Mouse (Mus musculus): ENCODE results near the gene Odf2. TPM values are rescaled to one million over a fixed set of nuclear protein-coding genes. Genes with fewer than 3 reads are reported as not detected.

The Odf2 gene
- polyA plus RNA-seq, 1 experiment: 37.8 TPM

DNA sequence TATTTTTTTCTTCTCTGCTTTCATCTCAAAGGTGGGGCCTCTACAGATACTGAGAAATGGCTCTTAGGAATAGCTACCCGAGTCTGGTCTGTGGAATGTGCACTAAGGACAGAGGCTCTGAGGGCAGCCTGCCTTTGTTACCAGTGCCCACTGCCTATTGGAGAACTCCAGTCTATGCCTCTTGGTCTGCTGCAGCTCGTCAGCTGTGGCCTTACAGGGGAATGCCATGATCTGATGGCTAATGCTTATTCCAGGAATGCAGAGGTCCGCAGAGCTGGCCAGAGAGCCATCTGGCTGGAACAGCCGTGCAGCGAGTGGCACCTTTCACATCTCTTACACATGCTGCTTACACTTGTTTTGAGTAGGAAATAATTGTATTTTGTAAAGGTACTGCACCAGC, 78.7 kb downstream of the Odf2 start:
- Histone ChIP-seq H3K4me3 (peak overlapping the region; percentile 55), H3K4me2 (ENCODE audit: low read depth) (peak overlapping the region; percentile 95)

DNA sequence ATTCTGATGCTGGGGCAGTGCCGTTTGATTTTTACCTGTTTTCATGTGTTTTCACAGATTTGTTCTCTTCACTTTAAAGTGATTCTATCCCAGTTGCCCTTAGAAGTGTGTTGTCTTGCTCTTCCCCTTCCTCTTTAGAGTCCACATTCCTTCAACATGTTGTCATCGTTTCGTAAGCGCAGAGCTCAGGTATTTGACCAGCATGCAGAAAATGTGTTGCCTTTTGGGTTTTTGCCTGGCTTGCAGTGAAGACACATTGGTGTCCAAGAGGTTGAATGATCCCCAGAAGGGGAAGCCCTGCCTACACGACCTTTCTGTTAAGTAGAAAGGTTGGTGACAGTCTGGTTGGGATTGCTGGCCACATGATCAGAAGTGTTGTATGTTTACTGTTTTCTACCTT, 79.6 kb downstream of the Odf2 start:
- Histone ChIP-seq H3K4me3 (no peak overlapping the region), H3K36me3 (ENCODE audit: control insufficient read depth, insufficient read depth) (no peaks in the 10 kb centered on the region), H3ac (ENCODE audit: control insufficient read depth, insufficient read length) (no peak overlapping the region), H3K79me2 (ENCODE audit: control insufficient read depth, insufficient read depth) (peaks cover 78% of the 10 kb centered on the region), H3K27me3 (ENCODE audit: control insufficient read depth, insufficient read depth, insufficient read length) (no peaks in the 10 kb centered on the region), H3K4me2 (ENCODE audit: low read depth) (peak overlapping the region; percentile 95)
- TF ChIP-seq CEBPB (IDR thresholded peaks at IDR 0.05; ENCODE audit: insufficient read depth, poor library complexity, severe bottlenecking): no peak
- no peak for TF ChIP-seq TCF3 (IDR thresholded peaks at IDR 0.05; ENCODE audit: insufficient read length, low read depth)
- TF ChIP-seq POLR2A (IDR thresholded peaks at IDR 0.05; ENCODE audit: insufficient read length, low read depth): no peak
- TF ChIP-seq SRF (IDR thresholded peaks at IDR 0.05; ENCODE audit: control insufficient read depth, insufficient read length, low read depth): no peak
- no peak for TF ChIP-seq USF1 (IDR thresholded peaks at IDR 0.05; ENCODE audit: low read depth)
- TF ChIP-seq MYOD1 (IDR thresholded peaks at IDR 0.05; ENCODE audit: control insufficient read depth in 1 of 3, insufficient read length in 2 of 3, low read depth in 2 of 3): no peak
- TF ChIP-seq MAX (IDR thresholded peaks at IDR 0.05; ENCODE audit: low read depth): no peak
- TF ChIP-seq E2F4 (IDR thresholded peaks at IDR 0.05; ENCODE audit: insufficient read depth): no peak
- TF ChIP-seq TCF12 (IDR thresholded peaks at IDR 0.05; ENCODE audit: insufficient read depth, poor library complexity, severe bottlenecking): no peak
- TF ChIP-seq POLR2AphosphoS2 (IDR thresholded peaks at IDR 0.05; ENCODE audit: insufficient read length, low read depth): no peak
- TF ChIP-seq MYOG (IDR thresholded peaks at IDR 0.05; ENCODE audit: control insufficient read depth in 1 of 3, insufficient read depth in 1 of 3, insufficient read length in 2 of 3, low read depth in 2 of 3): no peak
- TF ChIP-seq REST (IDR thresholded peaks at IDR 0.05; ENCODE audit: insufficient read depth, insufficient read length): no peak

More for the DNA sequence above, 78.7 kb downstream of the Odf2 start:
- H3ac ChIP-seq (ENCODE audit: control insufficient read depth, insufficient read length): no peak overlapping the region
- H3K36me3 ChIP-seq (ENCODE audit: control insufficient read depth, insufficient read depth): no peaks in the 10 kb centered on the region
- no peaks in the 10 kb centered on the region for H3K27me3 ChIP-seq (ENCODE audit: control insufficient read depth, insufficient read depth, insufficient read length)
- peak in 2 of 3 experiments; percentile 38 to 86 for TF ChIP-seq MYOG (IDR thresholded peaks at IDR 0.05; ENCODE audit: control insufficient read depth in 1 of 3, insufficient read depth in 1 of 3, insufficient read length in 2 of 3, low read depth in 2 of 3)
- no peak for TF ChIP-seq MAX (IDR thresholded peaks at IDR 0.05; ENCODE audit: low read depth)
- TF ChIP-seq SRF (IDR thresholded peaks at IDR 0.05; ENCODE audit: control insufficient read depth, insufficient read length, low read depth): peak; percentile 32
- no peak for TF ChIP-seq TCF3 (IDR thresholded peaks at IDR 0.05; ENCODE audit: insufficient read length, low read depth)
- peak; percentile 55 for TF ChIP-seq POLR2AphosphoS2 (IDR thresholded peaks at IDR 0.05; ENCODE audit: insufficient read length, low read depth)
- peak in 2 of 3 experiments; percentile 34 to 40 for TF ChIP-seq MYOD1 (IDR thresholded peaks at IDR 0.05; ENCODE audit: control insufficient read depth in 1 of 3, insufficient read length in 2 of 3, low read depth in 2 of 3)
- no peak for TF ChIP-seq REST (IDR thresholded peaks at IDR 0.05; ENCODE audit: insufficient read depth, insufficient read length)
- peak; percentile 36 for TF ChIP-seq POLR2A (IDR thresholded peaks at IDR 0.05; ENCODE audit: insufficient read length, low read depth)
- TF ChIP-seq USF1 (IDR thresholded peaks at IDR 0.05; ENCODE audit: low read depth): no peak
- TF ChIP-seq CEBPB (IDR thresholded peaks at IDR 0.05; ENCODE audit: insufficient read depth, poor library complexity, severe bottlenecking): no peak
- TF ChIP-seq E2F4 (IDR thresholded peaks at IDR 0.05; ENCODE audit: insufficient read depth): no peak
- TF ChIP-seq TCF12 (IDR thresholded peaks at IDR 0.05; ENCODE audit: insufficient read depth, poor library complexity, severe bottlenecking): no peak
- H3K79me2 ChIP-seq (ENCODE audit: control insufficient read depth, insufficient read depth): peaks cover 70% of the 10 kb centered on the region

DNA sequence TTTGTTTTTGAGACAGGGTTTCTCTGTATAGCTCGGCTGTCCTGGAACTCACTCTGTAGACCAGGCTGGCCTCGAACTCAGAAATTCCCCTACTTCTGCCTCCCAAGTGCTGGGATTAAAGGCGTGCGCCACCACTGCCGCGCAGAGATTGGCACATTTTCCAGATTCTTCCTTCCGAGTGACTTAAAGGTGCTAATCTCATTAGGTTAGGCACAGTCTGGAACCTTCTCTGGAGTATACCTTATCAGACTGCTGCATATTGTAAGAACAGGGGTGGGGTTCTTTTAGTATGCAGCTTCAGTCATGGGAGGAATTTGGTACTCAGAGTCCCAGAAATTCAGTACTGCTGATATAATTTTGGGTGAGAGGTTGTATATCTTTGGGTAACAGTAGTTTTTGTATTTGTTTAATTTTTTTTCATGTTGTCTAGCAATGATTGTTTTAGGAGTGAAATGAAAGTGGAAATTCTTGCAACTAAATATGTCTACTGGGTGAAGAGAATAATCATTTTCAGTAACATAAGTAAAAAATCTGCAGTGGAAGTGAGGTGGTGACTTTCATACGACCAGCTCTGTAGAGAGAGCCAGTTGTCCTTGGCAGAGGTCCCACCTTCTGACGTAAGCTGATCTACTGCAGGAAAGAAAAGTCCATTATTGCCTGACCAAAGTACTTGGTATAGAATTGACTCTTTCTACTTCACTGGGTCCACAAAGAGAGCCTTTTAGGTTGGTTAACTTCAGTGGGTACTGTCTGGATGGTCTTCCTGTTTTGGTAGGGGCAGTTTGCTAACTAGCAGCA, 83.0 kb downstream of the Odf2 start:
- TF ChIP-seq MAX (IDR thresholded peaks at IDR 0.05; ENCODE audit: low read depth) (no peak), USF1 (IDR thresholded peaks at IDR 0.05; ENCODE audit: low read depth) (no peak), TCF3 (IDR thresholded peaks at IDR 0.05; ENCODE audit: insufficient read length, low read depth) (no peak), CEBPB (IDR thresholded peaks at IDR 0.05; ENCODE audit: insufficient read depth, poor library complexity, severe bottlenecking) (no peak), REST (IDR thresholded peaks at IDR 0.05; ENCODE audit: insufficient read depth, insufficient read length) (no peak), TCF12 (IDR thresholded peaks at IDR 0.05; ENCODE audit: insufficient read depth, poor library complexity, severe bottlenecking) (no peak), MYOG (IDR thresholded peaks at IDR 0.05; ENCODE audit: control insufficient read depth in 1 of 3, insufficient read depth in 1 of 3, insufficient read length in 2 of 3, low read depth in 2 of 3) (no peak), POLR2A (IDR thresholded peaks at IDR 0.05; ENCODE audit: insufficient read length, low read depth) (no peak), SRF (IDR thresholded peaks at IDR 0.05; ENCODE audit: control insufficient read depth, insufficient read length, low read depth) (no peak), E2F4 (IDR thresholded peaks at IDR 0.05; ENCODE audit: insufficient read depth) (no peak), POLR2AphosphoS2 (IDR thresholded peaks at IDR 0.05; ENCODE audit: insufficient read length, low read depth) (no peak), MYOD1 (IDR thresholded peaks at IDR 0.05; ENCODE audit: control insufficient read depth in 1 of 3, insufficient read length in 2 of 3, low read depth in 2 of 3) (no peak)
- Histone ChIP-seq H3K36me3 (ENCODE audit: control insufficient read depth, insufficient read depth) (peaks cover 3% of the 10 kb centered on the region), H3K4me2 (ENCODE audit: low read depth) (peak overlapping the region; percentile 50)

GRCm38 (mm10) chr2:29973525-29973924, 84.5 kb downstream of the Odf2 start:
- Histone ChIP-seq H3K4me2 (ENCODE audit: low read depth) (no peak overlapping the region), H3K4me3 (no peak overlapping the region), H3K36me3 (ENCODE audit: control insufficient read depth, insufficient read depth) (peaks cover 16% of the 10 kb centered on the region), H3ac (ENCODE audit: control insufficient read depth, insufficient read length) (no peak overlapping the region), H3K27me3 (ENCODE audit: control insufficient read depth, insufficient read depth, insufficient read length) (no peaks in the 10 kb centered on the region), H3K79me2 (ENCODE audit: control insufficient read depth, insufficient read depth) (peaks cover 96% of the 10 kb centered on the region)
- no peak for TF ChIP-seq MYOG (IDR thresholded peaks at IDR 0.05; ENCODE audit: control insufficient read depth in 1 of 3, insufficient read depth in 1 of 3, insufficient read length in 2 of 3, low read depth in 2 of 3)
- no peak for TF ChIP-seq E2F4 (IDR thresholded peaks at IDR 0.05; ENCODE audit: insufficient read depth)
- no peak for TF ChIP-seq MAX (IDR thresholded peaks at IDR 0.05; ENCODE audit: low read depth)
- no peak for TF ChIP-seq POLR2A (IDR thresholded peaks at IDR 0.05; ENCODE audit: insufficient read length, low read depth)
- TF ChIP-seq MYOD1 (IDR thresholded peaks at IDR 0.05; ENCODE audit: control insufficient read depth in 1 of 3, insufficient read length in 2 of 3, low read depth in 2 of 3): no peak
- no peak for TF ChIP-seq TCF12 (IDR thresholded peaks at IDR 0.05; ENCODE audit: insufficient read depth, poor library complexity, severe bottlenecking)
- no peak for TF ChIP-seq TCF3 (IDR thresholded peaks at IDR 0.05; ENCODE audit: insufficient read length, low read depth)
- TF ChIP-seq POLR2AphosphoS2 (IDR thresholded peaks at IDR 0.05; ENCODE audit: insufficient read length, low read depth): no peak

More for the DNA sequence above, 83.0 kb downstream of the Odf2 start:
- Histone ChIP-seq H3K4me3 (no peak overlapping the region), H3ac (ENCODE audit: control insufficient read depth, insufficient read length) (no peak overlapping the region), H3K79me2 (ENCODE audit: control insufficient read depth, insufficient read depth) (peaks cover 97% of the 10 kb centered on the region), H3K27me3 (ENCODE audit: control insufficient read depth, insufficient read depth, insufficient read length) (no peaks in the 10 kb centered on the region)

All from myocyte (in vitro differentiated cells).